Mouse (Mus musculus): ENCODE data around the gene Kcnip3. TPM values are rescaled to one million over a fixed set of nuclear protein-coding genes. Genes with fewer than 3 reads are reported as not detected.

The Kcnip3 gene
- total and polyA plus RNA-seq, 3 experiments = 0.22 TPM; not detected in 2

GRCm38 (mm10) chr2:127551078-127551477 lies 29.2 kb upstream of the Kcnip3 start:
- peaks cover 0 to 2% of the 10 kb centered on the region in 2 experiments; a peak in 1 of 4 replicates for H3K36me3 ChIP-seq (ENCODE audit: control insufficient read depth in 1 of 2, insufficient read depth in 2 of 2, low read length in 2 of 2)
- H3K9ac ChIP-seq (ENCODE audit: control insufficient read depth, low read depth, low read length, poor library complexity, severe bottlenecking) = no peak overlapping the region
- H3K9me3 ChIP-seq (replicated peaks; ENCODE audit: insufficient read depth, low read length) = no peaks in the 10 kb centered on the region
- H3K4me1 ChIP-seq (ENCODE audit: control insufficient read depth in 1 of 2, insufficient read depth in 2 of 2, low read length in 2 of 2) = peaks cover 3 to 5% of the 10 kb centered on the region in 2 experiments; a peak in 2 of 4 replicates
- TF ChIP-seq RAD21 (IDR thresholded peaks at IDR 0.05; ENCODE audit: low read depth, low read length) (peak; percentile 21), SMC3 (IDR thresholded peaks at IDR 0.05; ENCODE audit: low read depth, low read length) (peak; percentile 46; the same call in 1 of the 2 replicates), USF2 (IDR thresholded peaks at IDR 0.05; ENCODE audit: borderline replicate concordance in 1 of 2, insufficient read depth in 1 of 2, low read depth in 1 of 2, low read length in 2 of 2) (no peak), CTCF (IDR thresholded peaks at IDR 0.05 in 2 of 3, conservative IDR thresholded peaks at IDR 0.05 in 1 of 3; ENCODE audit: control insufficient read depth in 1 of 3, insufficient read depth in 1 of 3, low read depth in 2 of 3, low read length in 3 of 3, poor library complexity in 1 of 3, severe bottlenecking in 1 of 3) (peak; percentile 8 to 43 (median 14); a peak in 2 of 6 replicates), ETS1 (IDR thresholded peaks at IDR 0.05; ENCODE audit: low read depth, low read length) (no peak), POLR2AphosphoS2 (IDR thresholded peaks at IDR 0.05; ENCODE audit: low read length) (no peak), CHD1 (IDR thresholded peaks at IDR 0.05; ENCODE audit: low read depth, low read length) (no peak), RCOR1 (IDR thresholded peaks at IDR 0.05; ENCODE audit: low read depth, low read length) (no peak), MAZ (IDR thresholded peaks at IDR 0.05; ENCODE audit: low read depth, low read length) (no peak), SIN3A (IDR thresholded peaks at IDR 0.05; ENCODE audit: low read length) (no peak), MYB (IDR thresholded peaks at IDR 0.05; ENCODE audit: low read depth, low read length) (no peak), UBTF (IDR thresholded peaks at IDR 0.05; ENCODE audit: borderline replicate concordance, insufficient read depth, low read depth, low read length) (no peak), JUND (IDR thresholded peaks at IDR 0.05; ENCODE audit: low read depth, low read length) (no peak), MAFK (IDR thresholded peaks at IDR 0.05; ENCODE audit: borderline replicate concordance, low read depth, low read length) (no peak), GATA1 (IDR thresholded peaks at IDR 0.05; ENCODE audit: low read depth, low read length) (no peak), ZKSCAN1 (IDR thresholded peaks at IDR 0.05; ENCODE audit: low read depth, low read length) (no peak), POLR2AphosphoS5 (IDR thresholded peaks at IDR 0.05; ENCODE audit: borderline replicate concordance, low read depth, low read length) (no peak), MXI1 (IDR thresholded peaks at IDR 0.05; ENCODE audit: low read depth, low read length) (no peak)
- H3K4me3 ChIP-seq (ENCODE audit: control insufficient read depth in 1 of 2, insufficient read depth in 1 of 2, low read depth in 2 of 2, low read length in 2 of 2) = no peak overlapping the region
- no peak overlapping the region for H3K27ac ChIP-seq (ENCODE audit: control insufficient read depth, low read depth, low read length)
- H3K27me3 ChIP-seq (ENCODE audit: control insufficient read depth in 1 of 2, insufficient read depth in 2 of 2, low read length in 2 of 2) = no peaks in the 10 kb centered on the region
- H3K79me2 ChIP-seq (ENCODE audit: control insufficient read depth, insufficient read depth, low read length, poor library complexity) = no peaks in the 10 kb centered on the region
- DNase-seq (ENCODE audit: low read depth, low spot score) = peak; percentile 13

DNA sequence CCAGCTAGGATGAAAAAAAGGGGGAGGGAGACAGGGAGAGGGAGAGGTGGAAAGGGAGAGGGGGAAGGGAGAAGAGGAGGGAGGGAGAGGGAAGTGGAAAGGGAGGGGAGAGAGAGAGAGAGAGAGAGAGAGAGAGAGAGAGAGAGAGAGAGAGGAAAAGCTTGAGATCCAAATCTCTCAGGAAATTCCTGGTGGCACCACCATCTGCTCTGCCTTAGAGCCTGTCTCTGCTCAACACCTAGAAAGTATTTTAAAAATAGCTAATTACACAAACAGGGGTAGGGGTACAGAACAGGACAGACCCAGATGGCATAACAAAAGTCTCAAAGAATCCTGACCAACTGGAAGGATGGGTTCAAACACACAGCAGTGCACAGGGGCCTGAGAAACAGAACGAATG lies 28.6 kb upstream of the Kcnip3 start:
- Histone ChIP-seq H3K27ac (ENCODE audit: control insufficient read depth, low read depth, low read length) (no peak overlapping the region), H3K4me3 (ENCODE audit: control insufficient read depth in 1 of 2, insufficient read depth in 1 of 2, low read depth in 2 of 2, low read length in 2 of 2) (no peak overlapping the region), H3K36me3 (ENCODE audit: control insufficient read depth in 1 of 2, insufficient read depth in 2 of 2, low read length in 2 of 2) (peaks cover 0 to 2% of the 10 kb centered on the region in 2 experiments; a peak in 1 of 4 replicates), H3K9me3 (replicated peaks; ENCODE audit: insufficient read depth, low read length) (no peaks in the 10 kb centered on the region), H3K79me2 (ENCODE audit: control insufficient read depth, insufficient read depth, low read length, poor library complexity) (no peaks in the 10 kb centered on the region), H3K9ac (ENCODE audit: control insufficient read depth, low read depth, low read length, poor library complexity, severe bottlenecking) (no peak overlapping the region), H3K4me1 (ENCODE audit: control insufficient read depth in 1 of 2, insufficient read depth in 2 of 2, low read length in 2 of 2) (peaks cover 3 to 5% of the 10 kb centered on the region in 2 experiments; a peak in 2 of 4 replicates), H3K27me3 (ENCODE audit: control insufficient read depth in 1 of 2, insufficient read depth in 2 of 2, low read length in 2 of 2) (no peaks in the 10 kb centered on the region)
- TF ChIP-seq BHLHE40 (IDR thresholded peaks at IDR 0.05; ENCODE audit: borderline replicate concordance, low read depth, low read length) = no peak
- no peak for TF ChIP-seq CTCF (IDR thresholded peaks at IDR 0.05 in 2 of 3, conservative IDR thresholded peaks at IDR 0.05 in 1 of 3; ENCODE audit: control insufficient read depth in 1 of 3, insufficient read depth in 1 of 3, low read depth in 2 of 3, low read length in 3 of 3, poor library complexity in 1 of 3, severe bottlenecking in 1 of 3)
- no peak for TF ChIP-seq HCFC1 (IDR thresholded peaks at IDR 0.05; ENCODE audit: low read depth, low read length)
- TF ChIP-seq SIN3A (IDR thresholded peaks at IDR 0.05; ENCODE audit: low read length) = no peak
- no peak for TF ChIP-seq NRF1 (IDR thresholded peaks at IDR 0.05; ENCODE audit: insufficient read depth, low read depth, low read length, poor library complexity, severe bottlenecking)
- no peak for TF ChIP-seq ZKSCAN1 (IDR thresholded peaks at IDR 0.05; ENCODE audit: low read depth, low read length)
- TF ChIP-seq SMC3 (IDR thresholded peaks at IDR 0.05; ENCODE audit: low read depth, low read length) = no peak
- TF ChIP-seq KAT2A (conservative IDR thresholded peaks at IDR 0.05; ENCODE audit: low read depth, low read length) = no peak
- no peak for TF ChIP-seq JUND (IDR thresholded peaks at IDR 0.05; ENCODE audit: low read depth, low read length)
- TF ChIP-seq TBP (IDR thresholded peaks at IDR 0.05; ENCODE audit: low read depth, low read length) = no peak
- no peak for TF ChIP-seq RCOR1 (IDR thresholded peaks at IDR 0.05; ENCODE audit: low read depth, low read length)
- no peak for TF ChIP-seq GATA1 (IDR thresholded peaks at IDR 0.05; ENCODE audit: low read depth, low read length)
- TF ChIP-seq POLR2AphosphoS2 (IDR thresholded peaks at IDR 0.05; ENCODE audit: low read length) = no peak
- no peak for TF ChIP-seq MYC (IDR thresholded peaks at IDR 0.05; ENCODE audit: low read depth, low read length)
- TF ChIP-seq RAD21 (IDR thresholded peaks at IDR 0.05; ENCODE audit: low read depth, low read length) = no peak
- TF ChIP-seq E2F4 (IDR thresholded peaks at IDR 0.05; ENCODE audit: borderline replicate concordance, low read depth, low read length) = no peak
- DNase-seq (ENCODE audit: low read depth, low spot score) = no peak

Data from MEL (cell line).